Mouse (Mus musculus): ENCODE data around the gene Ppp1r3g.
"Not testable (repeated sequence)": the region's sequence is repeated elsewhere in the genome, so short reads cannot be mapped to it uniquely, and the experiment has no call there.

The Ppp1r3g gene

GRCm38 (mm10) chr13:35958539-35958938 lies at the start of gene Ppp1r3g:
Ppp1r3g (plus strand) TSS chr13:35958839.
- no peak for DNase-seq

DNA sequence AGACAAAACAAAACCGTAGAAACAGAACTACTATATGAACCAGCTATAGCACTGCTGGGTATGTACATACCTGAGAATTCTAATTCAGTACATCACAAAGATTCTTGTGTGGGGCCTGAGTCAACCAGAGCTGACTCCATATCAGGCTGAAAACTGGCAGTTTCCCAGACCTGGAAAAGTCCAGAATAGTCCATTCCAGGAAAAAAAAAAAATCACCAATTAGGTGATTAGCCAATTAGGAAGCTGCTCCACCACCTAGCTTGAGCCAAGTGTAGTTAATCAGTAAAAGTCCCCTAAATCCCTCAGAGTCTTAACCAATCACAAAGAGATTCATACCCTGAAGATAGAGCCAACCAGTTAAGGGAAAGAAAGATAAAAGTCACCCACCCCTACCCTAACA lies 47.2 kb upstream of the Ppp1r3g start:
- no peak for DNase-seq

DNA sequence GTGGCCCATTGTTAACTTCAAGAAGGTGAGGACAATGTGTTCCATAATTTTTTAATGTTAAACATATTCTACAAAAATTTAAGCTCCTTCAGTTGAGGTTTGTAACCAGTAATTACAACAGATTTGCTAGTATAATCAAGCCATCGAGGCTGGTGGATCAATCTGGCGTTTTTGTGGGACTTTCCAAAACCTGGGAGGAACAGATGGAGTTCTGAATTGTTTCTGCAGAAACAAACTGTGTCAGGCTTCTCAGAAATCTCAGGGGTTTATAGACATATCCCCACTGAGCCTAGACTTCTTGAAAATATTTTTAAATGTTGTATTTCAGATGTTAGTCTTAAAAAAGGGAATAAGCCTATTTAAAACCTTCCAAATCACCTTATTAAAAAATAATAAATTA lies 20.6 kb upstream of the Ppp1r3g start:
- no peak for DNase-seq

- no peak for DNase-seq
These were observed 18.6 kb upstream of the Ppp1r3g start for GRCm38 (mm10) chr13:35939871-35940665.

DNA sequence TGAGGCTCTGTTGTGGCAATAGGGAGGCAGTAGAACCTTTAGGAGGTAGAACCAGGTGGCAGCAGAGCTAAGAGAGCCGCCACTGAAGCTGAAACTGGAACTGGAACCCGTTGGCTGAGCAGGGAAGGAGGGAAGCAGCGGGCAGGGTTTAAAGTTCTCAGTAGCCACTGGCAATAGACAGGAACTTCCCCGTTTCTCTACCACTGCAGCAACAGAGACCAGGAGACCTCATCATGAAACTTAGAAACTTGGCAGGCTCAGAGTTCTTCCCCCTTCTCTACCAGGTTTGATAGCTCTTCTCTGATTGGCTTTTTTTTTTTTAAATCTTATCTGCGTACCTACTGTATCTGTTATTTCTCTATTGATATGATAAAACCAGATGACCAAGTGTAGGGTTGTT lies 17.7 kb upstream of the Ppp1r3g start:
- no peak for DNase-seq

GRCm38 (mm10) chr13:35946659-35947353 lies 11.8 kb upstream of the Ppp1r3g start:
- no peak for DNase-seq

GRCm38 (mm10) chr13:35947354-35948000 lies 11.2 kb upstream of the Ppp1r3g start:
- DNase-seq = peak; percentile 78

DNA sequence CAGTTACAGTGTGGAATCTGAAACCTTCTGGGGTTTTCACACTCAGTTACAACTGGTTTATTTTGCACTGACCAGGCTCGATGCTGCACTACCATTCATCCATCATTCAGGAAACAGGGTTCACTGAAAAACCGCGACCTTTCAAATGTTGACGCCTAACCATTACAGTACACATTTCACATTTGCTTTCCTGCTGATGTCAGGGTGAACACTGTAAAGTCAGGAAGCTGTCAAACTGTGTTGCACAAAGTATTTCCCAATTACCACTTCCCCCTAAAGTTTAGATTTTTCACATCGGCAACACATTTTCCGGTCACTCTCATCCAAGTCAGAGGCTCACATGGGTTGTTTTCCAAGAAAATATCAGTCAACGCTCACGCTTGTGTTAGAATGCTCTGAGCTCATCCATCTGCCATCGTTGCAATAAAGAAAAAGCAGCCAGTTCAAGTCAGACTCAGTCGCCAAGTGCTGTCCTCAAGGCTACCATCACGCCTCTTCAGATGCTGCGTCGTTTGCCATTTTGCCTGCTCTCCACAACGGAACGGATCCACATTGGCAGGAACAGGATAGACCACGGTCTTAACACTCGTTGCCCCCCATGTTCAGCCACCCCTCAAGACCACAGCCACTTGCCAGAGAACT lies 8.7 kb upstream of the Ppp1r3g start:
- DNase-seq = peak; percentile 4

- no peak for DNase-seq
These were observed 890 bp downstream of the Ppp1r3g start for GRCm38 (mm10) chr13:35959391-35960067.

- no peak for DNase-seq
These were observed 4.9 kb downstream of the Ppp1r3g start for GRCm38 (mm10) chr13:35963583-35963982.

DNA sequence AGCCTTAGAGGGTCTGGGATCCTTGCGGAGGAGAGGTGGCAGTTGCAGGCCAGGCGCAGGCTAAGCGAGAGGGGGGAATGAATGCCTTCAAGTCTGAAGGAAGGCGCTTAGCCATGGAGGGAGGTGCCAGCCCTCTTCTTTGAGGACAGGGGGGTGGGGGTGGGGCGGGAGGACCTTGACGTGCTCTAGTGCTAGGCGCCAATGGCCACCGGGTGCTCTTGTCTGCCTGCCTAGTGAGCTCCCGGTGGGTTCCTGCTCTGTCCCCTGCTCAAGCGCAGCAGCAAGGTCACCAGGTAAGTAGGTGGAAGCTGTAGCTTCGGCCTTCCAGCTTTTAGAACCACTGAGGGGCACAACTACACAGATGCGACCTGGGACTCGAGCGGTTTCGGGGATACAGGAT lies 9.1 kb downstream of the Ppp1r3g start:
- DNase-seq = no peak

DNA sequence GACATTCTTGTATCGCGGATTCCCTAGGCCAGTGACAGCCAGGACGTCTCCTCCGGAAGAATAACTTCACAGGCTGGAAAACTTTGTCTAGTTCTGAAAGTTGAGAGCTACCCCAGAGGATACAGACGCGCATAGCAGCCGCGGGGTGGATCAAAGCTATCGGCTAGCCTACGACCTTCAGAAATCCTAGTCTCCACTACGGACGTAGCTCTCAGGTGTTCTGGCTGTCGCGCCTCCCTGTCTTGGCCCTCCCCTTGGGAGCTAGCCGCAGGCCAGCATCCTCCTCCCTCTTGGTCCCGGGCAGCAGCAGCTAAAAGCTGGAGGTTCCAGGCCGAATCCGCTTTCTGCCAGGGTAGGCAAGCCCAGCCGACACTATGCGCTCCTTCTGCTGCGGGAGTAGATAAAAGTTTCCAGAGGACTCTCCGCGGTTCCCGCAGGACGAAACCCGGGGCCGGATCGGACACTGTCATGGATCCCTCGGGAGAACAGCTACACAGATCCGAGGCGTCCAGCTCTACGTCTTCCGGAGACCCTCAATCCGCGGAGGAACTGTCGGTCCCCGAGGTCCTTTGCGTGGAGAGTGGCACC lies 9.6 kb downstream of the Ppp1r3g start:
- DNase-seq = peak; percentile 17

DNA sequence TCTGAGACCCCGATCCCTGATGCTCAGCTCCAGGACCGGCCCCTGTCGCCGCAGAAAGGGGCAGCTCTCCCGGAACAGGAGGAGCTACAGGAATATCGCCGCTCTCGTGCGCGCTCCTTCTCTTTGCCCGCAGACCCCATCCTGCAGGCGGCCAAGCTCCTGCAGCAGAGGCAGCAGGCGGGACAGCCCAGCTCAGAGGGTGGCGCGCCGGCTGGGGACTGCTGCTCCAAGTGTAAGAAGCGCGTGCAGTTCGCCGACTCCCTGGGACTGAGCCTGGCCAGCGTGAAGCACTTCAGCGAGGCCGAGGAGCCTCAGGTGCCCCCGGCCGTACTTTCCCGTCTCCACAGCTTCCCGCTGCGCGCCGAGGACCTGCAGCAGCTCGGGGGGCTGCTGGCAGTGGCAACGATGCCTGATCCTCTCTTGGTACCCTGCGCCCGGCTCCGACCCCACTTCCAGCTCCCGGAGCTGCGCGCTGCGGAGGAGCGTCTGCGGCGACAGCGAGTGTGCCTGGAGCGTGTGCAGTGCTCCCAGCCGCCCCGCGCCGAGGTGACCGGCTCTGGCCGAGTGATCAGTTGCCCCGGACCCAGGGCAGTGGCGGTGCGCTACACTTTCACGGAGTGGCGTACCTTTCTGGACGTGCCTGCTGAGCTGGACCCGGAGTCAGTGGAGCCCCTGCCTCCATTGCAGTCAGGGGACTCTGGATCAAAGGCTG lies 10.2 kb downstream of the Ppp1r3g start:
- DNase-seq = peak; percentile 36

GRCm38 (mm10) chr13:35969431-35969721 lies 10.7 kb downstream of the Ppp1r3g start:
- DNase-seq = no peak

- no peak for DNase-seq
These were observed 11.2 kb downstream of the Ppp1r3g start for GRCm38 (mm10) chr13:35969829-35970228.

GRCm38 (mm10) chr13:35976912-35977311 lies 18.3 kb downstream of the Ppp1r3g start:
- DNase-seq = no peak

GRCm38 (mm10) chr13:35980471-35980870 lies 21.8 kb downstream of the Ppp1r3g start:
- DNase-seq = no peak

- no peak for DNase-seq
These were observed 24.3 kb downstream of the Ppp1r3g start for GRCm38 (mm10) chr13:35982985-35983384.

DNA sequence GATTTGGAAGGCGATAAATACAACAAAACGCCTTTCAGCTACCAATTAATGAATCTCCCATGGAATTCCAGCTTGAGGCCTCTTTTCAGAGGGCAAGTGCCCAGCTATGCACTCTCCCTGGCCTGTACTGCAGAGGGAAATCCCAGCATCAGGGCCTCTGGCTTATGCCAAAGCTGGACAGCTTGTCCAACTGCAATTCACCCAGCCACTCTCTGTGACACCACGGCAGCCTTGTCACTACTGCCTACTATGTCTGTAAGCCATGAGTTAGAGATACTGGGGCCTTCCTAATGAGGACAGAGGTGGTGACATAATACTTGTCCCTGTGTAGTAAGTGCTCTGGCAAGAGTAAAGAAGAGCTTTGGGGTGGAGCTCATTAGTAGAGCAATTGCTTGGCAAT lies 30.7 kb downstream of the Ppp1r3g start:
- DNase-seq = no peak

DNA sequence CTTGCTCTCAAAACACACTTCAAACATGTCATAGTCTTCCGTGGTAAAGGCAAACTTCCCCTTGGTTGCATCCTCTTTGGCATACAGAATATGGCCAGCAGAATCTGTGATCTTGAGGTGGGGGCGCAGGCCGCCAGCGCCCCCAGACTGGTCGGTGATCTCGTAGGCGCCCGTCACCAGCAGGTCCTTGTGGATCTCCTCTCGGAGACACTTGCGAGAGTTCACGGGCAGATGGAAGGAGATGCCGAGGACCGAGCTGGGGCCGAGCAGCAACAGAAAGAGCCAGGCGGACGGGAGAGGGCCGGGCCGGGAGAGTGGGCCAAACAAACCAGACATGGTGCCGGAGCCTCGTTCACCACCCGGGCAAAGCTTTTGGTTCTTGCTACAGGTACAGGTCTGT lies 32.5 kb downstream of the Ppp1r3g start:
- DNase-seq = not testable (repeated sequence)

DNA sequence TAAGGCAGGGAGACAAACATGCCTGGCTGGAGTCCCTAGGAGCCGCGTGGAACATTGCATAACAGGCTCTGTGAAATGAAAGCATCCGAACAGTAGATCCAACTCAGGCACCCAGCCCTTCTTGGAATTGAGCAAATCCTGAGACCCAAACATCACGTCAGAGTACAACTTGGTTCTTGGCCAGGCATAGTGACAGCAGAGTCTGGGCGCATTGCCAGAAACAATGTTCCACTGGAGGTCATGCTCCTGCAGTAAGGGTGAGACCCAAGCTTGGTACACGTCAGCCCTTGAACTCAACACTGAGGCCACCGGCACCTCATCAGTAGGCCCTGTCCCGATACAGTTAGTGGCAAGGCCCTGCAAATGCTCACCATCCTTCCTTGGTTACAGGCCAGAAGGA lies 35.4 kb downstream of the Ppp1r3g start:
- DNase-seq = peak; percentile 73

- no peak for DNase-seq
These were observed 36.6 kb downstream of the Ppp1r3g start for GRCm38 (mm10) chr13:35995231-35995630.

Measured in kidney, postnatal 14 days (tissue).